Mouse (Mus musculus) neural tube, postnatal 0 days (tissue): Measurements from ENCODE around the gene Isg15. TPM values are rescaled to one million over a fixed set of nuclear protein-coding genes. Genes with fewer than 3 reads are reported as not detected.

Source experiments
- microRNA-seq: library from miRNA; unstranded; fragments of <30 nt; microRNA quantifications from one replicate; pipeline ENCODE4, GENCODE M21; 2016
- polyA plus RNA-seq: library from polyadenylated mRNA; unstranded; fragments of >200 nt; fragmentation: Nextera tagmentation; extraction: Ambion mirVana; gene quantifications from 2 replicates; pipeline ENCODE4 v1.2.1, GENCODE M21; 2015

Isg15 gene
- 6.4 and 6.8 TPM in 2 replicates for polyA plus RNA-seq

DNA sequence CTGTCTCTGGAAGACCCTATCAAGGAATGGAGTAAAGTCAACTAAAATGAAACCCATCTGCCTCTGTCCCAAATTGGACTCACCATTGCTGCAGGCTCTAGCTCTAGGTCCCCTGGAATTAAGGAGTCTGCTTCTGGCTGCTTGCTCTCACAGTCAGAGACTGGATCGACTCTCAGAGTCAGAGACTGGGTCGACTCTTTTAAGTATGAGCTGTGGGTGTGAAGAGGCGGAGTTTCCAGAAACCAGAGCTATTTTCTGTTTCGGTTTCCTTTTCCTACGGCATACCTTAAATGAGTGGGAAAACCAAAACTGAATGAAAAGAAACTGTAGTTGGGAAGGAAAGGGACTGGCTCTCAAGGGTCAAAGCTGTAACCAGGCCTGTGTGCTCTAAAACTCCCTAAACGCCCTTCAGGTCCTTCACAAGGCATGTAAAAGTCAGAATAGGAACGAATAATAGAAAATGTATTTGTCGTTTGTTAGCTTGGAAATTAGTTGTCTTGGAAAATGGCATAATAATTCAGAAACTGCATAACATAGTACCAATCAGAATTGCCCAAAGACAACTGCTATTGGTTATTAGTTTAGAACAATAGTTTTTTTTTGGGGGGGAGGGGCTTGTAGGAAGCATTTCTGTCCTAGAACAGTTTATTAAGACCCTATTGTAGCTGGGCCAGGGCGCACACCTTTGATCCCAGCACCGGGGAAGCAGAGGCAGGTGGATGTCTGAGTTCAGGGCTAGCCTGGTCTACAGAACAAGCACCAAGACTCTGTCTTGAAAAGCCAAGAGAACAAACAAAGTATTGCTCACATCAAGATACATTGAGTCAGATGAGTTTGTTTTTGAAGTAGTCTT is at the start of gene Isg15:
Gene Isg15 (minus strand): TSS at position 196 of the 853 bp plus-strand sequence.

DNA sequence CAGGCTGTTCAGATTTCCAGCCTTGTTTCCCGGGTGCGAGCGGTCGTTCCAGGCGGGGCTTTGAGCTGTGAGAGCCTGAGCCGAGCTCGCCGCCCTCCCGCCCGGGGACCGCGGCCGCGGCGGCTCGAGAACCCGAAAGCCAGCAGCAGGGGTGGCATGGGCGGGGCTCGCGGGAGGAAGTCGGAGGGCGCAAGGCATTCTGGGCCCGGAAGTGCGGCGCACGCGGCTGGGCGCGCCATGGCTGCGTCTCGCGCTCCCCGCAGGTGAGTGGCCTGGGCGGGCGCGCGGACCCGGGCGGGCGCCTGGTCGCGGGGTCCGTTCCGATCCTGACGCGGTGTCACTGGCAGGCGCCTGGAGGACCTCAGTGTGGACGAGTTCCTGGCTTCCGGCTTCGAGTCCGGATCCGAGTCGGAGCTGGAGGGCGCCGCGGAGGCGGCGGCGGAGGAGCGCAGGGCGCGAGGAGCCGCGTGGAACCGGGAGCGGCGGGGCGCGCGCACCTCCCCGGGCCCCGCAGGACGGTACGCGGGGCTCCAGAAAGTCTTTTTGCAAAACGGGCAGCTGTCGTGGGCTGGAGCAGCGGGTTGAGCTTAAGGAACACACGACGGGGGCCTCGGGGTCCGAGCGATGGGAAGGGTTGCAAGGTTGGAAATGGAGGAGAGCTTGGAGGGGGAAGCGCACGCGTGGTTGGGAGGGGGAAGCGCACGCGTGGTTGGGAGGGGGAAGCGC is 35.4 kb upstream of the Isg15 start, which contains the start of gene Noc2l:
Gene Noc2l (plus strand): TSS at position 203 of the 726 bp plus-strand sequence.

DNA sequence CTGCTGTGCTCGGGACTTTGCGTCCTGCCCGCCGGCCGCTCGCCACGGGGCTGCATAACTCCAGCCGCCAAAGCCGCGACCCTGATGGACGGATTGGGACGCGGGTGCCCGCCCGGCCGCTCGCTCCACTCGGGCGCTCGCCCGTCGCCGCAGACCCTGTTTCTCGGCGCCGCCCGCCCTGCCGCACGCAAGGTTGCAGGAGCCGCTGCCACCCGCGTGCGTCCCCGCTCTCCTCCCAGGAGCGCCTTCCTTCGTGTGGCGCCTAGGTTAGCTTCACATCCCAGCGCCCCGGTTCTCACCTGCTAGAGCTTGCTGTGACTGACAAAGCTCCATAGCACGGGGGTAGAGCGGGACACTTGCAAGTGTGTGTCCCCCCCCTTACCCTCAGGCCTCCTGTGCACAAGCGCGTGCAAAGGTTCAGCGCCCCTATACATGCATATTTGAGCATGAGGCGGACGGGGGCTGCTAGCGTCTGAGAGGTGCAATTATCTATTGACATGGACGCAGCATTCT is 34.1 kb upstream of the Isg15 start, which contains the start of gene Plekhn1:
Gene Plekhn1 (minus strand): TSS at position 157 of the 513 bp plus-strand sequence.

DNA sequence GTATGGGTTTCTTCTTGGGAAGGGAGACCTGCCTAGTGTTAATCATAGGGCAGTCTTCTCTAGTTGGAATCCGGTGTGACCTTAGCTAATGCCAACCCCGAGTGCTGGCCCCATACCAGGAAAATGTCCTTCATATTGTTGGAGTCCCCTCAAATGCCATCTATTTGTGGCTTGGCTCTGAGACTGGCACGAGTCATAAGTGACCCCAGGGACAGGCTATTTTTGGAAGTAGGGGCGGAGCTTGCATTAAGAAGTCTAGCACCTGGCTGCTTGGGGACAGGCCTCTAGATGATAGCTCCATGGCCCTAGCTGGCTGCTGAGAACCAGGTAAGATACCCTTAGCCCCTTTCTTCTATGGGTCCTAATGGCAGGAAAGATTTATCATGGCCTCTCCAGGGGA is 15.0 kb upstream of the Isg15 start, which contains the start of gene Perm1:
Gene Perm1 (plus strand): TSS at position 220 of the 400 bp plus-strand sequence.

DNA sequence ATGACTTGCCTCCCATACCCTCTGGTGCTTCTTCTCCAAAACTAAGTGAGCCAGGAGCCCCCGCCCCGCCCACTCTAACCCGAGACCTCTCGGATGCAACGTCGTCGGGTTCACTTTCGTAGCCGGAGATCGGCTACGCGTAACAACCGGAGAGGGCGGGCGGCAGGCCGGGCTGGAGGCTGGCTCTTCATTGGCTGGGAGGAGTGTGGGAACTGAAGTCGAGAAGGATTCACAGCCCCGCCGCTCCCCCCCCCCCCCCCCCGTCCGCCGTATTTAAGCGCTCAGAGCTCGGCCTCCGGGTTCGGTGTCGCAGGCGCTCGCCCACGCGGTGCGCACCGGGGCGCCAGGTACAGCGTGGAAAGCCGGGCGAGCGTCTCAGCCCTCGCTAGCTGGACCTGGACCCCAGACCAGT is 2.4 kb upstream of the Isg15 start, which contains the start of gene AW011738:
Gene AW011738 (plus strand): TSS at position 304 of the 412 bp plus-strand sequence.

DNA sequence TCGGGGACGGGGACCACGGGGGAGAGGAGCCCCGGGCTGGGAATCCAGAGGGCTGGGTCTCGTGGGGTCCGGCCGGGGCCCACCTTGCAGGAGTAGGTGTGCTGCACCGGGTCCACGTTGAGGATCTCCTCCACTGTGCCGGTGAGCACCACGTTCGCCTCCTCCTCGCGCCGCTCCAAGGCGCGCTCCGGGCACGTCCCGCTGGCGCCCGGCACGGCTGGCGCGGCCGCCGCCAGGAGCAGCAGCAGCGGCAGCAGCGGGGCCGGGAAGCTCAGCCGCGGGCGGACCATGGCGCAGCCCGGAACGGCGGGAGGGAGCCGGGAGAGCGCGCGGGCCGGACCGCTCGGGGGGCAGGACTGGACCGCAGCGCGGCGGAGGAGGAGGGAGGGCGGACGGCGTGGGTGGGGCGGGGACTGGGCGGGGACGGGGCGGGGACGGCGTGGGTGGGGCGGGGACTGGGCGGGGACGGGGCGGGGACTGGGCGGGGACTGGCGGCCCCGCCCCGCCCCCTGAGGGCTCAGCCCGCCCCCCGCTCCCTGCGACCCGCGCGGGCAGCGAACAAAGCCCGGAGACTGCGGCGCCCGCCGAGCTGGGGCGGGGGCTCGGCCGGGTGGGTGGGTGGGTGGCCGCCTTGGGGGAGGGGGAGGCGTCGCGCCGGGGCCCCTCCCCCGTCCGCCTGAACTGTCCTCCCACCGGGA is 3.3 kb downstream of the Isg15 start, which contains the start of gene Agrn:
Gene Agrn (minus strand): TSS at position 358 of the 698 bp plus-strand sequence.

Small RNAs within 50 kb of the gene (microRNA-seq; reads per million reads assigned to microRNA genes)
- gene Mir7658: not detected

Other genes starting within 250 kb of the Isg15 start
- 25.2 and 29.4 TPM in 2 replicates for gene C1qtnf12, start 238.5 kb downstream of the Isg15 start, polyA plus RNA-seq
- gene B3galt6, start 208.2 kb downstream of the Isg15 start, polyA plus RNA-seq: 30.0 and 31.9 TPM in 2 replicates
- gene Sdf4, start 207.9 kb downstream of the Isg15 start, polyA plus RNA-seq: 119 and 121 TPM in 2 replicates
- gene Tnfrsf4, start 187.0 kb downstream of the Isg15 start, polyA plus RNA-seq: 0.34 TPM in 1 of 2 replicates, not detected in the other
- 1.3 TPM in 2 replicates for gene Tnfrsf18, start 174.7 kb downstream of the Isg15 start, polyA plus RNA-seq
- gene Ttll10, start 141.4 kb downstream of the Isg15 start, polyA plus RNA-seq: not detected in 2 replicates
- gene 9430015G10Rik, start 90.8 kb downstream of the Isg15 start, polyA plus RNA-seq: 13.9 and 15.8 TPM in 2 replicates
- 0.18 and 0.23 TPM in 2 replicates for gene Rnf223, start 70.3 kb downstream of the Isg15 start, polyA plus RNA-seq
- gene Agrn, start 3.3 kb downstream of the Isg15 start, polyA plus RNA-seq: 59.7 and 82.1 TPM in 2 replicates
- 4.7 and 5.5 TPM in 2 replicates for gene AW011738, start 2.5 kb upstream of the Isg15 start, polyA plus RNA-seq
- 1.1 and 1.5 TPM in 2 replicates for gene Perm1, start 15.1 kb upstream of the Isg15 start, polyA plus RNA-seq
- 23.8 and 28.0 TPM in 2 replicates for gene Plekhn1, start 34.0 kb upstream of the Isg15 start, polyA plus RNA-seq
- 41.7 and 43.1 TPM in 2 replicates for gene Noc2l, start 35.2 kb upstream of the Isg15 start, polyA plus RNA-seq
- 1.1 and 1.7 TPM in 2 replicates for gene Samd11, start 54.8 kb upstream of the Isg15 start, polyA plus RNA-seq
- gene Vmn2r-ps159, start 130.3 kb upstream of the Isg15 start, polyA plus RNA-seq: not detected in 2 replicates